Mouse (Mus musculus): ENCODE measurements around the gene Mansc1.

Gene Mansc1

DNA sequence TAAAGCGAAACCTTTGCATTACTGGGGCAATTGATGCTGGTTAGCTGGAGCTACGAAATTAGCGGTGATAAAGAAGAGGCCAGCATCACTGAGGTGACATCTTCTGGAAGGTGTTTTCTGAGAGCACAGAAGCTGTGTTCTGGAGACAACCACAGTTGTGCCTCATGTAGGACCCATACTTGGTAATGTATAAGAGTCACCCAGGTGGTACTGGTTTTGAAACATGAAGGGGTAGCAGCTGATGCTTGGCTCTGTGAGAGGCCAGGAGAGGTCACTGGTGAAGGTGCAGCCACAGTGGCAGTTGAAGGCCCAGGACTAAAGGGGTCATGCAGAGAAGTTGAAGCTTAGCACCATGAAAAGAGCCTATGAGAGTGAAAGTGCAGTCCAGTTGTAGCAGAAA, 6.9 kb upstream of the Mansc1 start, which contains the start of gene Borcs5:
Borcs5 (plus strand) TSS at position 301 of the 400 bp plus-strand sequence.
- no peak for DNase-seq (ENCODE audit: low read depth, low spot score)

DNA sequence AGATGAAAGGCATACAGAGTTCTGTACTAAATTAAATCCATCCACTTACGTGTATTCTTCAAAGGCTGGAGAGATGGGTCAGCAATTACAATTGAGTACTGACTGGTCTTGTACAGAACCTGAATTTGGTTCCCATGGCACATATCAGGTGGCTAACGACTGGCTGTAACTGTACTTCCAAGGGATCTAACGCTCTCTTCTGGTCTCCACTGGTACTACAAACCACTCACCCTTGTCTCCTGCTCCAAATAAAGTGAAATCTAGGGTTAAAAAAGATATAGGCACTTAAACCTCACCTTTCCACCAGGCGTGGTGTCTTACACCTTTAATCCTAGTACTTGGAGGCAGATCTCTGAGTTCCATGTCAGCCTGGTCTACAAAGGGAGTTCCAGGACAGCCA, 4.2 kb upstream of the Mansc1 start:
- no peak for DNase-seq (ENCODE audit: low read depth, low spot score)

GRCm38 (mm10) chr6:134633553-134633952, 1.3 kb upstream of the Mansc1 start:
- DNase-seq (ENCODE audit: low read depth, low spot score) = no peak

DNA sequence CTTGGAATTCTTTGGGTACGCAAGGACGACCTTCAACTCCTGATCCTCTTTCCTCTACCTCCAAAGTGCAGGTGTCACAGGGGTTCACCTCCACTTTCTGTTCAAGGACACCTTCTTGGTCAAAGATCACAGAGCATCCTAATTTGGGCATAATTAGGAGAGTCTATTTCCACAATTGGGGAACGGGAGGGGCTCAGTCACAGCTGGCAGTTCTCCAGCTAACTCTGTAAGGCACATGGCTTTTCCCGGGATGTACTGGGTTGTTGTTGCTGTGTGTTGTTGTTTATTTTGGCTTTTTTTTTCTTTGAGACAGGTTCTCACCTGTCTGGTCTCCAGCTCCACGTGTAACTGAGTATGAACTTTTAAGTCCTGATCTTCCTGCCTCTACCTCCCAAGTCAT, 468 bp upstream of the Mansc1 start:
- DNase-seq (ENCODE audit: low read depth, low spot score) = no peak

- DNase-seq (ENCODE audit: low read depth, low spot score) = no peak
Observed at GRCm38 (mm10) chr6:134630447-134630846, 1.8 kb downstream of the Mansc1 start.

GRCm38 (mm10) chr6:134626564-134626963, 5.7 kb downstream of the Mansc1 start:
- DNase-seq (ENCODE audit: low read depth, low spot score) = no peak

- no peak for DNase-seq (ENCODE audit: low read depth, low spot score)
Observed at GRCm38 (mm10) chr6:134625431-134625830, 6.9 kb downstream of the Mansc1 start.

DNA sequence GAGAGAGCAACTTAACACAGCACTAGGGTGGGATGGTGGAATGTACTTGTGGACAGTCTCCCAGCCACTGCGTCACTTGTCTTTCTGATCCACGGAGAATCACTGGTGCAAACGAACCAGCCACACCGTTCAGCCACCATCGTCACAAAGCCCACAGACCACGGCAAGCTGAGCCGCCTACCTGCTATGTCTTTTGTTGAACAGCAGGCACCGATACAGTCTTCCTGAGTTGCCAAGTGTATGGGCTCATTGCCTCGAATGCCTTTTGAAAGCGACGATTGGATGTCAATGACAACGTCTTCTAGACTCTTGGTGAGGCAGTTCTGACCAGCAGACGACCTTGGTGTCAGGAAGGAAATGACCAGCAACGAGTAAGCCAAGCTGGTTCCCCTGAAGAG, 10.7 kb downstream of the Mansc1 start:
- DNase-seq (ENCODE audit: low read depth, low spot score) = no peak

DNA sequence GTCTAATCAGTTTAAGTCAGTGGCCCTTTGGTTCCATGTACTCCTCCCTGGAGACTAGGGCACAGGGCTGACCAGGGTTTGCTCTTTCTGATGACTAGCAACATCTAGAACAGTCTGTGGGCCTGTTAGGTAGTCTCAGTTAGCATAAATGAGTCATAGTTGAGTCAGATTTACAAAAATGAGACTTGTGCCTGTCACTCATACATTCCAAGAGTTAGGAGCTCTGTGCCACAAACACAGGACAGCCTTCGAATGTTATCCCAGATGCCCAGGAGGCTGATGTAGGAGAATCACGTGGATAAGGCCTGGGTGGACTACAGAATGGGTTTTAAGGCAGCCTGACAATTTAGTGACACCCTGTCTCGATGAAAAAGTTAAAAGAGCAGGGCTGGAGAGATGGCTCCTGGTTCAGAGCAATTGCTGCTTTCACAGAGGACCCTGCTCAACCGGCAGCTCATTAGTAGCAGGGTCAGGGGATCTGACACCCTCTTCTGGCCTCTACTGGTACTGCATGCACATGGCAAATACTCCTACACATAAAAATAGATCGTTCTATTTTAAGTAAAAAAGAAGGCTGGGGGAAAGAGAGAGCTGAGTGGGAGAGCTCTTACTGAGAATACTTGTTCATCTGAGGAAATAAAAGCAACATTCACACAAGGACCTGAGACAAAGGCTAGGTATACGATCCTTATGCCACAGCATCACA, 11.3 kb downstream of the Mansc1 start:
- no peak for DNase-seq (ENCODE audit: low read depth, low spot score)

DNA sequence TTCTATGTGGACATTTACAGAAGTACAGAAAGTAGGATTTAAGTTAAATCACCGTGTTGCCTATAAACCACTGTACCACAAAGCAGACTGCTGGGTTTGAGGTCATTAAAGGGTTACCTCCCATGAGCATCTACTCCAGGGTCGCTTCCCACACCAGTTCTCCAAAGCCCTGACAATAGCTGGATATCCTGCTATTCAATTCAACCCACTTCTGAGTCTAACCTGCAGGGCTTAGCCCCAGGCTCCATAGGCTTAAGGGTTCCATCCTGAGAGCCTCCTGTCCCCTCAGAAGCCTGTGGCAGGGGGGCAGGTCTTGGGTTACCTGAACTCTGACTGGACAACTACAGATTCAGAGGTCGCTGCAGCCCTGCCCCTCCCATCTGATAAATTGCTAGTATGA, 12.2 kb downstream of the Mansc1 start:
- no peak for DNase-seq (ENCODE audit: low read depth, low spot score)

DNA sequence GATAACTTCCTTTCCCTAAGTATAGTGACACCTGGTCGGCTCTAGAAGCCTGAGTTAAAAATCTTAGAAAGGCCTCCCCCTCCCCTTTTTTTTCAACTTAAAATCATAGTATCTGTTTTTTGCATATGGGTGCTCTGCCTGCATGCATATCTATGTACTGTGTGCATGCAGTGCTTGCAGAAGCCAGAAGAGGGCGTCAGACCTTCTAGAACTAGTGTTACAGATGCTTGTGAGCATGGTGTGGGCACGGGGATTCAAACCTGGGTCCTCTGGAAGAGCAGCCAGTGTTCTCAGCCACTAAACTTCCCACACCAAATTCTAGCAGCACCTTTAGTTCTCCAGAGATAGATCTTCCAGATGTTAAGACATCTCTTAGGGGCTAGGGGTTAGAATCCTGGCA, 14.7 kb downstream of the Mansc1 start:
- DNase-seq (ENCODE audit: low read depth, low spot score) = no peak

GRCm38 (mm10) chr6:134614723-134615648, 17.3 kb downstream of the Mansc1 start:
- DNase-seq (ENCODE audit: low read depth, low spot score) = peak; percentile 50

- DNase-seq (ENCODE audit: low read depth, low spot score) = no peak
Observed at GRCm38 (mm10) chr6:134614322-134614721, 18.0 kb downstream of the Mansc1 start.

DNA sequence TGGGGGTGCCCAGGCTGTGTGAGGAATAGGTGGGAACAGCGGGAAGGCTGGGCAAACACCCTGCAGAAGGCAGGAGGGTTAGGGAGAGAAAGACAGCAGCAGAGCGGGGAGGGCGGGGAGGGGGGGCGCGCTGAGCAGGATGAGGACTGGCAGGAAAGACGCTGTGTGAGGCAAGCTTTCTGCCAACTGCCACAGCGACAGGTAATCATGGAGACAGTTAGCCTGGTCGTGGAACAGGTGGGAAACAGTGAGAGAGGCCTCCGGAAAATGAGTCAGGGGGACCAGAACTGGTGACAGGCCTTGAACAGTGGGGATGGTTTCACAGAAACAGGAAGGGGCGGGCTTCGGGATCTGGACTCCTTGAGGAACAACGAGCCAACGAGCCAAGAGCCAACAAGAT, 20.4 kb downstream of the Mansc1 start:
- DNase-seq (ENCODE audit: low read depth, low spot score) = no peak

- no peak for DNase-seq (ENCODE audit: low read depth, low spot score)
Observed at GRCm38 (mm10) chr6:134610380-134610779, 21.9 kb downstream of the Mansc1 start.

GRCm38 (mm10) chr6:134606949-134607746, 25.1 kb downstream of the Mansc1 start:
- peak; percentile 25 for DNase-seq (ENCODE audit: low read depth, low spot score)

DNA sequence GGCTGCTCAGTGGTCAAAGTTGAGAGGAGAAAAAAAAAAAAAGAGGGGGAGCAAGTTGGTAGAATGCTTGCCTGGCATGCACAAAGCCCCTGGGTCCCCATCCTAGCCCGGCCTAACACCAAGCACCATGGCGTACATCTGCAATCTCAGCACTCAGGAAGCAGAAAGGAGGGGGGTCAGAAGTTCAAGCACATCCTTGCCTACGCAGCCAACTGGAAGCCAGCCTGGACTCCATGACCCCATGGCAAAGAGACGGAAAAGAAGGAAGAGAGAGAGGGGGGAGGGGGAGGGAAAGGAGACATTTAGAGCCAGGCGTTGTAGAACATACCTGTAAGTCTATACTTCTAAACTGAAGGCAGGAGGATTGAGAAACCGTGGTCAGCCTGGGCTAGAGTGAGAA, 25.7 kb downstream of the Mansc1 start:
- no peak for DNase-seq (ENCODE audit: low read depth, low spot score)

DNA sequence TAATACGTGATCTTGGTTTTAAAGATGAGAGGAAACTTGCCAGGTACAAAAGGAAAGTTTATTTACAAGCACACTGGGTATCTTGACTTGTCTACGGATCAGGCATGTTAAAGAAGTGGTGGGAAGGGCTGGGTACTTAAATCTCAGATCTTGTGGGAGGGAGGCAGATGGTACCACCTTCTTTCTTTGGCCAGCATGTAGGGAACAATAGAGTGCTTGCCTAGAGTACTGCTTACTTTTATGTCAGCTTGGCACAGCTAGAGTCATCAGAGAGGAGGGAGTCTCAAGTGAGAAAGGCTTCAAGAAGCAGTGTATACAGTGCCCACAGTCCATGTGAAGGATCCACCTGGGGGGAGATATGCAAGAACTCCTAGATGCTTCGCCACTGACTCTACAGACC, 27.1 kb downstream of the Mansc1 start:
- DNase-seq (ENCODE audit: low read depth, low spot score) = no peak

DNA sequence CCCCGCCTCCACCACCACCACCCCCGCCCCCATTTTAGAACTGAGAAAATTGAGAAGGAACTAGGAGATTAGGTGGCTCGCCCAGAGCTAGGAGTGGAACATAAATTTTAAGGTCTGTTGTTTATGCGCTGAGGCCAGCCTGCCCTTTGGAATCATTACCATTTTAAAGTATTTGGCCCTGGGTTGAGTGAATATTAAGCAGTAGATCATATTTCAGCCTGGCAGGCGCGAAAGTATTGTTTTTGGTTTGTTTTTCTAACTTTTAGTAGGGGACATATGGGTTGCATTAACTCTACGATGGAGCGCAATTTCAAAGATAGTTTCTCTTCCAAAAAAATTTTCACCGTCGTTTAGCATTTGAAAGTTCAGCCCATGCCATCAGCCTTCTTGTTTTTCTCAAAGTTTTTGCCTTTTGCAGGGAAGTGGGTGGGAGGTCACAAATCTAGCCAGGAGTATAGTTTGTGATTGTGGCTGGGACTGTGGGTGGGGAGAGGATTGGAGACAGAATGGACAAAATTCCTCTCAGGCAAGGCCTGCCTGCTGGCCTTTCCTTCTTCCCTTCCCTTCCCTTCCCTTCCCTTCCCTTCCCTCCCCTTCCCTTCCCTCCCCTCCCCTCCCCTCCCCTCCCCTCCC, 29.8 kb downstream of the Mansc1 start:
- no peak for DNase-seq (ENCODE audit: low read depth, low spot score)

GRCm38 (mm10) chr6:134601766-134602165, 30.5 kb downstream of the Mansc1 start:
- no peak for DNase-seq (ENCODE audit: low read depth, low spot score)

- DNase-seq (ENCODE audit: low read depth, low spot score) = no peak
Observed at GRCm38 (mm10) chr6:134601130-134601529, 31.2 kb downstream of the Mansc1 start.

GRCm38 (mm10) chr6:134599239-134599638, 33.0 kb downstream of the Mansc1 start:
- no peak for DNase-seq (ENCODE audit: low read depth, low spot score)
